Mouse (Mus musculus): ENCODE results near the gene Jade2.

DNA sequence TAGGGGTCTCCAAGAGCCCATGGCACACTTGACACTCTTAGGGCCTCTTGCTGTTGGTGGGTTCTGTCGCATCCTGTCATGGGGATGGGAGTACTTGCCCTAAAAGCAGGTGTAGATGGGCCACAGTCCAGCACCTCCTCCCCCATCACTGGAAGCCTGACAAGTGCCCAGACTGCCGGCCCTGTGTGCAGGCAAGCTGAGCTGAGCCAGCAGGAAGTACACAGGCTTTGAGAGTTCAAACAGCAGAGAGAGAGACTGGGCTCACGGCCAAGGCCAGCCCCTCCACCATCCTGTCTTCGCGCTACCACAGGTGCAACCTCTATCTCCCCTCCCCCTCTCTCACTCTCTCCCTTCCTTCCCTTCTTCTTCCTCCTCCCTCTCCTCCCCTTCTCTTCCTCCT lies 26.2 kb upstream of the Jade2 start:
- no peak for TF ChIP-seq EP300 (IDR thresholded peaks at IDR 0.05; ENCODE audit: insufficient read depth, low read depth, low read length)
- no peak for TF ChIP-seq CTCF (IDR thresholded peaks at IDR 0.05; ENCODE audit: low read depth, low read length)
